Comparison of ENCODE assay signal across 22 mouse cellular contexts in genomic region chr4:133352797-133353196, GRCm38 (mm10). TPM values are rescaled to one million over a fixed set of nuclear protein-coding genes. Genes with fewer than 3 reads are reported as not detected.
DNase-seq lines count a peak whose midpoint lies in the region; ATAC-seq and TF ChIP-seq lines count a peak whose summit lies in the region.
"Had no signal": no experiment of that assay in that cellular context is flagged by ENCODE, and none has a peak within 500 bp of the region (broad histone marks: within the 10 kb centered on the region; RNA-seq: fewer than 3 reads in every experiment).

No protein-coding gene starts in this region.

- no peaks in the 10 kb centered on the region for H3K36me3 ChIP-seq in erythroblast, embryonic 14.5 days (ENCODE audit: control insufficient read depth)
- H3K36me3 ChIP-seq in MEL (ENCODE audit: control insufficient read depth in 1 of 2, insufficient read depth in 2 of 2, low read length in 2 of 2): peaks cover 0 to 8% of the 10 kb centered on the region in 2 experiments; a peak in 2 of 4 replicates
- H3K36me3 ChIP-seq in intestine, embryonic 16.5 days (ENCODE audit: control insufficient read depth, insufficient read depth, low read length): no peaks in the 10 kb centered on the region
- H3K36me3 ChIP-seq in midbrain, embryonic 14.5 days (ENCODE audit: control insufficient read depth, insufficient read depth, low read length): no peaks in the 10 kb centered on the region
- H3K36me3 ChIP-seq: forebrain, embryonic 10.5 days; liver, embryonic 15.5 days; midbrain, embryonic 13.5 days; neural tube, embryonic 15.5 days had no signal

- WGBS in intestine, embryonic 16.5 days: 71% methylated on average over 10 of the region's 10 CpGs
- WGBS in midbrain, embryonic 14.5 days: 73% methylated on average over 10 of the region's 10 CpGs

- no peak overlapping the region for H3K27ac ChIP-seq in MEL (ENCODE audit: control insufficient read depth, low read depth, low read length)
- H3K27ac ChIP-seq in intestine, embryonic 16.5 days (ENCODE audit: low read length): no peak overlapping the region
- H3K27ac ChIP-seq in midbrain, embryonic 14.5 days (replicated peaks; ENCODE audit: low read depth, low read length): no peak overlapping the region
- H3K27ac ChIP-seq: forebrain, embryonic 10.5 days; liver, embryonic 15.5 days; midbrain, embryonic 13.5 days; neural tube, embryonic 15.5 days had no signal

- ATAC-seq in erythroblast, adult 5-6 weeks (replicated peaks; ENCODE audit: low FRiP score, poor library complexity, severe bottlenecking): no peak
- peak; percentile 40; the same call in 1 of the 2 replicates for ATAC-seq in intestine, embryonic 16.5 days
- no peak for ATAC-seq in midbrain, embryonic 14.5 days (ENCODE audit: low FRiP score, low TSS enrichment)
- ATAC-seq: hindbrain, embryonic 16.5 days; midbrain, embryonic 13.5 days had no signal

- intact Hi-C loops in left cerebral cortex, postnatal 14 days (cut with DNase I): no loop called here

- TF ChIP-seq EP300 in MEL (IDR thresholded peaks at IDR 0.05; ENCODE audit: low read depth in 1 of 2, low read length in 2 of 2): no peak

- TF ChIP-seq CTCF in MEL (IDR thresholded peaks at IDR 0.05 in 2 of 3, conservative IDR thresholded peaks at IDR 0.05 in 1 of 3; ENCODE audit: control insufficient read depth in 1 of 3, insufficient read depth in 1 of 3, low read depth in 2 of 3, low read length in 3 of 3, poor library complexity in 1 of 3, severe bottlenecking in 1 of 3): no peak

- no peak for TF ChIP-seq POLR2A in MEL (IDR thresholded peaks at IDR 0.05; ENCODE audit: control insufficient read depth in 1 of 2, insufficient read depth in 1 of 2, low read depth in 1 of 2, low read length in 2 of 2, poor library complexity in 1 of 2)

- no peaks in the 10 kb centered on the region for H3K9me3 ChIP-seq in erythroblast, embryonic 14.5 days (ENCODE audit: control insufficient read depth, low read length)
- no peaks in the 10 kb centered on the region for H3K9me3 ChIP-seq in MEL (replicated peaks; ENCODE audit: insufficient read depth, low read length)
- H3K9me3 ChIP-seq in intestine, embryonic 16.5 days (ENCODE audit: control insufficient read depth, low read length): no peaks in the 10 kb centered on the region
- no peaks in the 10 kb centered on the region for H3K9me3 ChIP-seq in midbrain, embryonic 14.5 days (ENCODE audit: control insufficient read depth, low read length)
- H3K9me3 ChIP-seq: forebrain, embryonic 10.5 days; liver, embryonic 15.5 days; midbrain, embryonic 13.5 days; neural tube, embryonic 15.5 days had no signal

- no peaks in the 10 kb centered on the region for H3K27me3 ChIP-seq in erythroblast, embryonic 14.5 days (ENCODE audit: control insufficient read depth)
- no peaks in the 10 kb centered on the region for H3K27me3 ChIP-seq in MEL (ENCODE audit: control insufficient read depth in 1 of 2, insufficient read depth in 2 of 2, low read length in 2 of 2)
- H3K27me3 ChIP-seq in intestine, embryonic 16.5 days (replicated peaks; ENCODE audit: control insufficient read depth, insufficient read depth, low read length): no peaks in the 10 kb centered on the region
- H3K27me3 ChIP-seq in midbrain, embryonic 14.5 days (ENCODE audit: control insufficient read depth, insufficient read depth, low read length): no peaks in the 10 kb centered on the region
- H3K27me3 ChIP-seq: midbrain, embryonic 13.5 days; neural tube, embryonic 15.5 days had no signal

- H3K4me3 ChIP-seq in erythroblast, embryonic 14.5 days (replicated peaks): peak overlapping the region; percentile 27
- H3K4me3 ChIP-seq in MEL (ENCODE audit: control insufficient read depth in 1 of 2, insufficient read depth in 1 of 2, low read depth in 2 of 2, low read length in 2 of 2): peak overlapping the region in 1 of 2 experiments; percentile 29; a peak in 2 of 4 replicates
- H3K4me3 ChIP-seq in intestine, embryonic 16.5 days (ENCODE audit: low read length): no peak overlapping the region
- H3K4me3 ChIP-seq in midbrain, embryonic 14.5 days (replicated peaks; ENCODE audit: low read depth, low read length): no peak overlapping the region
- H3K4me3 ChIP-seq: forebrain, embryonic 10.5 days; liver, embryonic 15.5 days; midbrain, embryonic 13.5 days; neural tube, embryonic 15.5 days had no signal

- no peaks in the 10 kb centered on the region for H3K79me2 ChIP-seq in MEL (ENCODE audit: control insufficient read depth, insufficient read depth, low read length, poor library complexity)

- H3K4me1 ChIP-seq in erythroblast, embryonic 14.5 days (ENCODE audit: control insufficient read depth): peaks cover 18% of the 10 kb centered on the region
- H3K4me1 ChIP-seq in MEL (ENCODE audit: control insufficient read depth in 1 of 2, insufficient read depth in 2 of 2, low read length in 2 of 2): peaks cover 0 to 12% of the 10 kb centered on the region in 2 experiments; a peak in 2 of 4 replicates
- H3K4me1 ChIP-seq in intestine, embryonic 16.5 days (ENCODE audit: control insufficient read depth, insufficient read depth, low read length): no peaks in the 10 kb centered on the region
- no peaks in the 10 kb centered on the region for H3K4me1 ChIP-seq in midbrain, embryonic 14.5 days (ENCODE audit: control insufficient read depth, insufficient read depth, low read length)
- H3K4me1 ChIP-seq: forebrain, embryonic 10.5 days; midbrain, embryonic 13.5 days; neural tube, embryonic 15.5 days had no signal

- TF ChIP-seq RAD21 in MEL (IDR thresholded peaks at IDR 0.05; ENCODE audit: low read depth, low read length): no peak

- no peak overlapping the region for H3K9ac ChIP-seq in MEL (ENCODE audit: control insufficient read depth, low read depth, low read length, poor library complexity, severe bottlenecking)
- H3K9ac ChIP-seq in intestine, embryonic 16.5 days (ENCODE audit: low read depth, low read length): no peak overlapping the region
- H3K9ac ChIP-seq in midbrain, embryonic 14.5 days (replicated peaks; ENCODE audit: low read length): no peak overlapping the region
- H3K9ac ChIP-seq: liver, embryonic 15.5 days; midbrain, embryonic 13.5 days; neural tube, embryonic 15.5 days had no signal

- H3K4me2 ChIP-seq in intestine, embryonic 16.5 days (ENCODE audit: low read depth, low read length): no peak overlapping the region
- no peak overlapping the region for H3K4me2 ChIP-seq in midbrain, embryonic 14.5 days (ENCODE audit: low read length)
- H3K4me2 ChIP-seq: liver, embryonic 15.5 days; midbrain, embryonic 13.5 days; neural tube, embryonic 15.5 days had no signal

- DNase-seq in MEL (ENCODE audit: low read depth, low spot score): peak; percentile 58
- DNase-seq in testis, postnatal 14 days (ENCODE audit: low spot score): peak; percentile 49
- no peak for DNase-seq in left cerebral cortex, postnatal 14 days (ENCODE audit: low spot score in 2 of 2)
- DNase-seq in gastrocnemius, adult 8-10 months (ENCODE audit: low spot score in 2 of 2): no peak
- DNase-seq in midbrain, embryonic 14.5 days: no peak
- DNase-seq: adrenal gland, postnatal 10 days; cerebellum, adult 18-20 months; cerebellum, postnatal 25 days; embryo, embryonic 11 days; gastrocnemius, postnatal 10 days; kidney, adult 8-10 months; kidney, postnatal 25 days; right cerebral cortex, postnatal 14 days; spleen, adult 18-20 months had no signal

TF ChIP-seq in MEL, 35 proteins besides CTCF, POLR2A, EP300 and RAD21:
- TF ChIP-seq MYC (IDR thresholded peaks at IDR 0.05; ENCODE audit: low read depth, low read length) (no peak), SMC3 (IDR thresholded peaks at IDR 0.05; ENCODE audit: low read depth, low read length) (no peak), TCF12 (IDR thresholded peaks at IDR 0.05; ENCODE audit: low read depth, low read length) (no peak)

RNA-seq across cellular contexts. Expression of gene Wdtc1, which starts 0.5 kb away (rescaled TPM):
- polyA plus RNA-seq in erythroblast, embryonic 14.5 days (2012): 23.1 and 24.0 TPM in 2 replicates
- total RNA-seq in erythroblast, adult 5-6 weeks (2015; ENCODE audit: low replicate concordance): 8.6 and 9.6 TPM in 2 replicates
- 8.4 and 18.3 TPM in 2 replicates for total RNA-seq in erythroblast, adult 5-6 weeks (2017; ENCODE audit: low replicate concordance)
- total RNA-seq in MEL (2012; rRNA removed): 12.5 and 13.2 TPM in 2 replicates
- polyA plus RNA-seq in MEL (2012; ENCODE audit: insufficient read depth in 1 of 2, insufficient read length in 2 of 2, low read depth in 1 of 2, low replicate concordance in 2 of 2, missing spikeins in 1 of 2): 10 to 100 TPM in 1 of 2 experiments, not detected in 1; 35.3 TPM
- 11.4 and 12.8 TPM in 2 replicates for polyA plus RNA-seq in intestine, embryonic 16.5 days (2015; fragmentation: Nextera tagmentation; extraction: Ambion mirVana)
- total RNA-seq in left cerebral cortex, postnatal 14 days (2021): 10 to 100 TPM; 56.6 to 60.8 TPM
- total RNA-seq in gastrocnemius, adult 8-10 months (2022): 100 to 1,000 TPM in 2 of 4 experiments, 10 to 100 TPM in 2; 85.4 to 104 (median 95.3) TPM
- polyA plus RNA-seq in midbrain, embryonic 14.5 days (2014; fragmentation: Nextera tagmentation; extraction: Ambion mirVana): 21.3 and 24.9 TPM in 2 replicates

RNA-seq across cellular contexts. Expression of gene Slc9a1, which starts 16.7 kb away (rescaled TPM):
- 3.7 and 3.8 TPM in 2 replicates for polyA plus RNA-seq in erythroblast, embryonic 14.5 days (2012)
- 6.5 and 9.8 TPM in 2 replicates for total RNA-seq in erythroblast, adult 5-6 weeks (2015; ENCODE audit: low replicate concordance)
- total RNA-seq in erythroblast, adult 5-6 weeks (2017; ENCODE audit: low replicate concordance): 5.9 and 8.3 TPM in 2 replicates
- 2.8 and 3.1 TPM in 2 replicates for total RNA-seq in MEL (2012; rRNA removed)
- polyA plus RNA-seq in MEL (2012; ENCODE audit: insufficient read depth in 1 of 2, insufficient read length in 2 of 2, low read depth in 1 of 2, low replicate concordance in 2 of 2, missing spikeins in 1 of 2): 10 to 100 TPM in 1 of 2 experiments, not detected in 1; 14.0 TPM
- 9.1 and 9.2 TPM in 2 replicates for polyA plus RNA-seq in intestine, embryonic 16.5 days (2015; fragmentation: Nextera tagmentation; extraction: Ambion mirVana)
- total RNA-seq in left cerebral cortex, postnatal 14 days (2021): 10 to 100 TPM; 41.5 to 46.7 TPM
- 1 to 10 TPM; 6.9 to 9.8 (median 8.4) TPM for total RNA-seq in gastrocnemius, adult 8-10 months (2022)
- polyA plus RNA-seq in midbrain, embryonic 14.5 days (2014; fragmentation: Nextera tagmentation; extraction: Ambion mirVana): 8.2 and 8.3 TPM in 2 replicates

Comparison
In these comparisons a context has a peak if more than half of its experiments do, and no peak if none do; other contexts are left out.
1. DNase-seq: peak in MEL (single experiment) and testis, postnatal 14 days (single experiment); none in left cerebral cortex, postnatal 14 days (0 of 2), gastrocnemius, adult 8-10 months (0 of 2) and midbrain, embryonic 14.5 days (single experiment).